Mouse (Mus musculus) heart, adult 9 months (tissue): ENCODE data around the gene Rsph9.

Experiments used
- DNase-seq, 2 experiments: peaks; one replicate each; pipeline ENCODE4 v3.0.0; 2022; ENCODE audit warnings: low spot score in 2 of 2

Gene Rsph9

DNA sequence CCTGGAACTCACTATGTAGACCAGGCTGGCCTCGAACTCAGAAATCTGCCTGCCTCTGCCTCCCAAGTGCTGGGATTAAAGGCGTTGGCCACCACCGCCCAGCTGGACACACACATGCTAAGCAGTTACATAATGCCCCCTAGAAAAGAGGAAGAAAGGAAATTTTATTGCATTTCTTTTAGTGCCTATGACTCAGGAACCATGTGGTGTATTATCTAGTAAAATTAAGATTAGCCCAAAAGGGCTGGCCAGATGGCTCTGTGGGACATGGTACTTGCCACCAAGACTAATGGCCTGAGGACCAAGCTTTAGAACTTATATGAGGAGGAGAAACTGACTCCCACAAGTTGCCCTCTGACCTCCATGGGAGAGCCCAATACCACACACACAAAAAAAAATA, 4.1 kb downstream of the Rsph9 start:
- DNase-seq: no peak

DNA sequence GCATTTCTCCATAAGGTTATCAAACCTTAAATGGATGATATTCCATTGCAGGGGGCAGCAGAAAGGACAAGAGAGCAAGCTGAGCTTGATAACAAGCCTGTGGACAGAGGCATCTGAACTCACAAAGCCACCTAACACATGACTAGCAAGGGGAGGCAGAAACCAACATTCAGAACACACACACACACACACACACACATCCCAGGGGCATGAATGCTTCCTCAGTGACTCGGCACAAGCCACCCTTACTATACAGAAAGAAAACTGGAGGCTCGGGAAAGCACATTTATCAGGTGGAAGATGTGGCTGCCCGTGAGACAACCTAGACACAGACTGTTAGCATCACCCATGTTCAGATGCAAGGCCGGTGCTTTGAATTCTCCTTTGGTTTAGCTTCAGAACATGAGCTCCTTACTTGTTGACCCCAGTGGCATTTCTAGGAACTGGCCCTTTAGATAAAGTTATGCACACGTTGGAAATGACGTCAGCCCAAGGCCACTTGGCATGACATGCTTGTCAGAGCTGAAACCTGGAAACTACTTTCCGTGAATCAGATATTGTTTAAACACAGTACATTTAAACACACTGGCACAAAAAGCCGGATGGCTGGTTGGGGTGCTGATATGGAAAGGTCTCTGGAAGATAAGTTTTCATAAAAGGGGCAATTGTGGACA, 5.3 kb downstream of the Rsph9 start:
- DNase-seq: no peak

DNA sequence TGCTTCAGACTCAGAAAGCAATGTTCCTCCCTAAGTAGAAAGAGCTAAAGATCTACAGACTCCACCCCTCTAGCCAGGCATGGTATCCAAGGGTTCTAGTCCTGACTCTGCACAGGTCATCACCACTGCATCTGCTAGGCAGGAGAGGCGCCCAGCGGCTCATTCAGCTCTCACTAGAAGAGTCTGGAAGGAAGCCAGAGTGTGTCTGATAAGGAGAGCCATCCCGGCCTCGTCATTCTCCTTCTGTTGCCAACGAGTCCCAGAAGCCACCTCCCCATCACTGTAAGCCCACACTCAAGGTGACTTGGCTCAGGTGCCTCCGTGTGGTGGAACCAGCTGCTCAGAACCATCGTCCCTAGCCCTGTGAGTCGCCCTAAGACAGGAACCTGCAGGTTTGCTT, 11.2 kb downstream of the Rsph9 start:
- DNase-seq: no peak

DNA sequence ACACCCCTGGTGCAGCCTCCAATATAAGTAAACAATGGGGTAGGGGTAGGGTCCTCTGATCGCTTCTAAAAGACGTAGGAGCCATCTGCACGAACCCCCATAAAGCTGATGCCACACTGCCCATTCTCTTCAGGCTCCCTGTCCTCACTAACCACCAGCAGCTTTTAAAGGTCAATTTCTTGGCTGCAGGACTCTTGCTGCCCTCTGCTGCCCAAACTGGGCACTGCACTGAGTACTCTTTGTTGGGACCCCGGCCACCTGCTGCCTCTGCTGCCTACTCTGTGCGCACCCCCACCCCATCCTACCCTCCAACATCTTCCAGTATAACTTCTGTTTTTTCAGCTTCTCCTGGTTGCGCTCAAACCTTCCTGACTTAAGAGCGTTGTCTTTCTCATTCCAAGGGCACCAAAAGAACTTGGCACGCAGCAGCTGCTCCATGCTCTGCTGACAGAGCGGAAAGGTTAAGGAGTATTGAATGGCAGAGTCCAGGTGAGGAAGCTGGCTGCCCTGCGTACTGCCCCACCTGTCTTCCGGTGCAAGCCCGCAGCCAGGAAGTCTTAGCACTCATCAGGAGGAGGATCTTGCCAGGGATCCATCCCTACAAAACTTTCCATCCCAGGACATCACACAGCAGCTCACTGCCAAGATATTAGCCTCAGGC, 11.8 kb downstream of the Rsph9 start:
- peak in 1 of 2 experiments; percentile 71 for DNase-seq

DNA sequence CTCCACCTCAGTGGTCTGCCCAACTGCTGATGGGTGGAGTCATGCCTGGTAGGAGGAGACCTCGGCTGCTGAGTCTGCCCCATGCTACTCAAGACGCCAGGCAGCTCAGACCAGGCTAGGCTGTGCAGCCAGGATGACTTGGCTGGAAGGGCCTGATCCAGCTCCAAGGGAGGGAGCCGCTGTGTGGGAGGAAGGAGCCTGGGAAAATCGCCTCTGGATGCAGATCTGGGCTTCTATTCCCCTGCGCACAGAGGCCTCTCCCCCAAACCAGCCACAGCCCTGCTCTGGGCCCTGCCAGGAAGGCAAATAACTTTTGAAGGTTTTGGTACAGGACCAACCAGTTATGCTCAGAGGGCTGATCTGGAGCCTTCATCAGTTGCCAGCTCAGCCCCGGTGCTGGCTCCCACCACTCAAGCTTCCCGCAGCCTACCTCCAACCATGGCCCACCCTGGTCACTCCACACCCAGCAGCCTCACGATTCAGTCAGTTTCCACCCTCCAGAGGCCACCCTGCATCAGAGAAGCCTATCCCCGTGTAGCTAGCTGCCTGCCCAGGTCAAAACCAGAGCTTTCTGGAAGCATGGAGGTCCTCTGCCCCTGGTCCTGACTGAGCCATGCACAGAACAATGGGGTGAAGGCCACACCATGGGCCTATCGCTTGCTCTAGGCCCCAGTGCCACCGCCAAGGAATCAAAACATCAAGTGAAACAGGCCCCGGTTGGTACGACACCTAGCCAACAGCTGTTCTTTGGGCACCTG, 14.1 kb downstream of the Rsph9 start:
- peak; percentile 75 to 76 for DNase-seq

DNA sequence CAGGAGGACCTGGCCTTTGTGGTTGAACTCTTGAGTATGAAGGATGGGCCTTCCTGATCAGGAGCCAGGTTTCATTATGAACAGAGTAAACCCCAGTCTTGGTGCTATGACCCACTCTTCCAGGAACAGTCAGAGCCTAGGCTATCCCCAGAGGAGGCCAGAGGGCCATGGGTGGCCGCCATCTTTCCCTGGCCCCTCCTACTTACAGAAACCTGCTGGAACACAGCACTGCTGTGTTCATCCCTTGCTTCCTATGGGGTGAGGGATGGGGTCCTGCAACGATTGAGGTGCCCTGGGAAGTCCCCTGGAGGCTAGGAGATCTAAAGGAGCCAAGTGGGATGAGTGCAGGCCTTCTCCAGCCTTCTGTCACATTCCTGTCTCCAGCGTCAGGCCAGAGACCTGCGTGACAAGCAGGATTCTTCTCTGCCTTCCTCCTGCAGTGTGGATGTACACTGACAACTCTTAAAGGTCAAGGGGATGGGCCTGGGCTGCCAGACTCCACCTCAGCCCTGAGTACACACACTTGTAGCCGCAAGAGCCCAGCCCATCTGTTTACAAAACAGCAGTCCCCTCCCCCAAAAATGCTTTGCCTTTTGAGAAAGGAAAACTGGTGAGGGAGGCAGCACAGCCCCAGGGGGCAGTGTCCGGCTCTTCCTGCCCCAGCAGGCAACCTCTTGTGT, 16.1 kb downstream of the Rsph9 start:
- no peak for DNase-seq

DNA sequence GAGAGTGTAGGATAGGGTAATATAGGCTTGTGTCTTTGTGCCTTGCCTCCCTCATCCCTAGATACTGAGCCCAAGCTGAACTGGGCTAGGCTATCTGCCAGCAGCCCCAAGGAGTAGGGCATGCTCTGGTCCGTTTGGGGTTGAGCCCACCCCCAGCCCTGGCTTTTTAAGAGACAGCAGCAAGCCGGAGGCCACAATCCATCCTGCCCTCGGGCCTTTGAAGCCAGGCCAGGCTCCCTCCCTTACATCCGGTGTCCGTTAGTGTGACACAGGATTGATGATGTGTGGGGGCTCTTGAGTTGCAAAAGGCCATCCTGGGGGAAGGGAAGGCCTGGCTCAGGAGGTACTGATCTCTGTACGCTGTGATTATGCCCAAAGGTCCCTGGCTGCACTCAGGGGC, 17.4 kb downstream of the Rsph9 start:
- no peak for DNase-seq

DNA sequence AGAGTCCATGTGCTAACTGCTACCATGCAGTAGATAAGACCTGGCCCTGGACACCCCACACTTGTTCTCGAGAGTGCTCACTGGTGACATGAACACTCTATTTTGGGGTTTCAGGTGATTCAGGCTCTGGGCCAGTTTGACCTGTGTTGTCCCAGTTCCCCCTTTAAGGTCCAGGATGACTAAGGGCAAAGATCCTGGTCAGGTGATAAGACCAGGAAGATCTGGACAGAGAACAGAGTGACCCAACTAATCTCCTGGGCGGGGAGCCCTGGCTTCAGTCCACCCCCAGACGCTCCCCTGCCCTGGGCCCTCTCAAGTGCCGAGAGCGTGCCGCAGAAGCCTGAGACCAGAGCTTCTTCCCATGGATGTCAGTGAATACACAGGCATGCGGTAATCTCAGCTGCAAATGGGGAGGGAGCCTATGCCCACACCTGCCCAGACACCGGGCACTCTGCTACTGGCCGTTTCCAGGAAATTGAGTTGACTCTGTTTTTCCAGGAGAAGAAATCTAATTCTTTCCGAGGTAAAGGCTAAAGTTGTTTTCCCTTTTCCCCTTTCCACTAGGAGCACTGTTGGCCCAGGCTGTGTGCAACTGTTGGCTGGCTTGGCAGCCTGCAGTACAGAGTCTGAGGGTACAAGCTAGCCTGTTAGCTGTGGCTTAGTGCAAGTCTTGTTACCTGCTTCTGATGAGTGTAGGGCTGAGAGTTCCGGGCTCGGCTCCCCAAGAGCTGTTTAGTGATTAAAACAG, 19.9 kb downstream of the Rsph9 start:
- DNase-seq: peak; percentile 69 to 78

DNA sequence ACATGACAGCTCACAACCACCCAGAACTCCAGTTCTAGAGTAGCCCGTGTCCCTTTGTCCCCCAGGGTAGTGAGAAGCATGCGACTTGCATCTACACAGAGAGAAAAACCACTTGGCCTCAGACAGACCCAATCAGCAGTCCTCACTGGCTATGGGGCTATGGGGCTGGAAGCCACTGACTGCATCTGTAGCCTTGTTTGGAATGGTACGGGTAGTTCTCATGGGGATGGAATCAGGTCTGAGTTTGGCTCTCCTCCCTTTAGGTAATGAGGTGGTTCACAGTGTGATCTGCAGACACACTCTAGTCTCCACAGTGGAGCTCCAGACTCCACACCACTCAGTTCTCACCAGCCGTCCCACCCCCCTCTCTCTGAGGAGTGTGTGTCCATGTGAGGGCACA, 20.7 kb downstream of the Rsph9 start:
- DNase-seq: no peak

DNA sequence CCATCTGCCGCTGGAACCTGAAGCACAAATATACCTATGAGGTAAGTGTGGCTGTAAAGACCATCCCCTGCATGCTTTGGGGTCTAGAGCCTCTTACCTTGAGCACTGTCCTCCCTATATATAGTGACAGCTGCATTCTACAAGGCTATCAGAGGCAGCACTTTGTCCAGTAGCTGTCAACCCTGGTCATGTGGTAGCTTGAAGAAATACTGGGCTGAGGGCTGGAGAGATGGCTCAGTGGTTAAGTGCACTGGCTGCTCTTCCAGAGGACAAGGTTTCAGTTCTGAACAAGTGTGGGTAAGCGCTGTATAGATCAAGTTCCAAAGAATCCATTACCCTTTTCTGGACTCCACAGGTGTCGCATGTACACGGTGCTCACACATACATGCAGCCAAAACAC, 21.2 kb downstream of the Rsph9 start:
- DNase-seq: no peak

DNA sequence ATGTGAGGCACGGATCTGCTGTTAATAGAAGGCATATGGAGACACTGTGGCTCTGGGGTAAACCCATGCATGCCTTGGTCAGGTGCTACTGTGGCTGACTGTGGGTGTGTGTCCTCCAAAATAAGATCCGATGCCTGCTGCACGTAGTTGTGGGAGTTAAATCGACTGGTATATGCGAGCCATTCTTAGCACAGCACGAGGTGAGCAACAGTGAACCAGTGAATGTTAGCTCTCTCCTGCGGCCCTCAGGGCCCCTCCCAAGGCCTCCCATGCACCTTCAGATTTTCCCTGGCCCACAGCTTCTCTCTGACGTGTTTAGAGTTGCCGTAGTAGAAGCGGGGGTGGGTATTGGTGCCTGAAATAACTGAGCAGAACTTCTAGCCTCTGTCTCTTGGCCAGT, 24.4 kb downstream of the Rsph9 start:
- no peak for DNase-seq

DNA sequence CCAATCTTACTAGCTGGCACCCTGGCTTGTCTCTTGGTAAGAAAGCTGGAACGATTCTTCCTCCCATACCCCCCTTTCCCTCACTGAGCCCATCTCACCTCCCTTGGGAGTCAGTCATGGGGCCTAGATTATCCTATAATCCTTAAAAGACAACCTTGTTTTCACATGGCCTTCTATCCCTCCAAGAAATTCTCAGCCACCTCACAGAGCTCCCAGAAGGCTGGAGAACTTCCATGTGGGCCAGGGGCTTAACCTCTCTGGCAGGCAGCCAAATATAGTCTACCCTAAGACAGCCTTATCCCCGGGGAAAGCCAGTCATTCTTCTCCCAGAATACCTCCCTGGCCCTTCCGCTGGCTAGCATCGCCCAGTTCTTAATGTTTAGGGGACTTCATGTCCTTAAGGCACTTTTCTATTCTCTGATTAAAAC, 25.6 kb downstream of the Rsph9 start:
- no peak for DNase-seq

DNA sequence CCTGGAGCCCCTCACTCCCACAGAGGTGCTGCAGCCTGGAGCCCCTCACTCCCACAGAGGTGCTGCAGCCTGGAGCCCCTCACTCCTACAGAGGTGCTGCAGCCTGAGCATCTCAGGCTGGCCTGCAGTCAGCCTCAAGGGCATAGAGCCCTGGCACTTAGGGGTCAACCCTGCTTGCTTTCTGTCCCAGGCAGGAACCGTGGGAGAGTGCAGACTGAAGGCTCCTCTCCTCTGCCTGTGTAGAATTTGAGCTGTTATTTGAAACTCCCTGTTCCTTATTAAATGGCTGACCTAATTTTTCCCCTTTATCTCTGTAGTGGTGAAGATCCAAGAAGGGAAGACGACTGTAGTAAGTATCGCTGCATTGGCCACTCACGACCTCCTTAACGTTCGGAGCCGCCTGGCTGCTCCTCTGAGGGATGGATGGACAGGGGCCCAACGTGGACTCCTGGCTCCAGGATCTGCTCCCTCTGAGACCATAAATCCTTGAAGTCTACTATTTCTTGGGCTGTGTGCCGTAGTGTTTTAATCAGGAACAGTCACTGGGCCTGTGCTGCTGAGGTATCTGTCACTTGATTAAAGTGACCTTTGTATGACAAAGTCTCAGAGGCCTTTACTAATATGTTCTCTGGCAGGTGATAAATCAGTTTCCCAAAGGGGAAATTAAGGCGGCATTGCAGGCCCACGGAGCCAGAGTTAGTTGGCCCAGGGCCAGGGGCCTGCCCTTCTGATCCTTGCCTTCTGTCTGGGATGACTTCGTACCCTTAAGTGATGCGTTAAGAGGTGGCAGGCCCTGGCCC, 26.2 kb downstream of the Rsph9 start:
- no peak for DNase-seq

DNA sequence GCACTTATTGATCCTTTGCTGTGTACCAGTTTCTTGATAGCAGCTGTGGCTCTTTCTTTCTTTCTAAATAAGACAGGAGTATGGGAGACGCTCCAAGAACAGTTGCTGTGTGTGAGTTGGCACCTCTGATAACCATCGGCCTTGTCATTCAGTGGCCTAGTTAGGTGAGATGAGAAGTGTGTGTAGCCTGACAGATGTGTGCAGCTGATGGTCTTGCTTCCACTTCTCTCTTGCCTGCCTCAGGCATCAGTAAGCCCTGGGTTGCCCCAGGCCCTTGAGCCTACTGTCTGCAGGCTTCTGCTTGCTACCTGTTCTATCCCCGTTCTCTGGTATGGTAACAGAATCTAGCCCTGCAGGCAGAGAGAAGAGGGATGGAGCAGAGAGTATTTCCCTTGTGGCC, 27.1 kb downstream of the Rsph9 start:
- DNase-seq: no peak

DNA sequence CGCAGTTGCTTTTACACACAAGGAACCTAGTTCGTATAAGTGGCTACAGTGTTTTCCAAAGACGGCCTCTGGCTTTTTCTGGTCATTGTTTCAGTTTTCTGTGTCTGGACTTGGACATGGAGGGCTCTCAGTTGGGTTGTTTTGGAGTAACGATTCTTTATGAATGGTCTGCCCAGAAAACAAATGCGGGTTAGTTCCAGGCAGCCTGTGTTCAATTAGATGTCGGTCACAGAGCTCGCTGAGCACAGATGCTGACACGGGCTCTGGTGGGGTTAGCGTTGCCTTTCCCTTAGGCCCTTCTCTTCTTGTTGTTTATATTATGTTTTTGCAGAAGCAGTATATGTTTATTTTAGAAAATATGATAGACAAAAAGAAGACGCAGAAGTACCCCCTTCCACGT, 27.9 kb downstream of the Rsph9 start:
- DNase-seq: no peak

DNA sequence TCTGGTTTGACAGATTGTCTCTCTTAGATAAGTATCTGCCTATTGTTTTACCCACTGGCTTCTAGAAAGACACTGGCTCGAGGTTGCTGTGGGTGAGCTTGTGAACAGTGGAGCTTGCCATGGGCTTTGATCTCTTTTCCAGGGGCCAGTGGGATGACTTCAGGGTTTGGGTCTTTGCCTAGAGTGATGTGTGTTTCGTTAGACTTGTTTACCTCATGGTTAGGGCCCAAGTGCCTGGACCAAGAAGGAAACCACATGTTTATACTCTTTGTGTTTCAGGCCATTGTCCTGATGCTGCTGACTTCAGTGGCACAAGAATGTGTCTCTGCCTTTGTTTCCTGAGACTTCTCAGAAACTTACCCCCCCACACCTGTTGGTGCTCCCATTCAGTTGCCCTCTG, 28.5 kb downstream of the Rsph9 start:
- no peak for DNase-seq

DNA sequence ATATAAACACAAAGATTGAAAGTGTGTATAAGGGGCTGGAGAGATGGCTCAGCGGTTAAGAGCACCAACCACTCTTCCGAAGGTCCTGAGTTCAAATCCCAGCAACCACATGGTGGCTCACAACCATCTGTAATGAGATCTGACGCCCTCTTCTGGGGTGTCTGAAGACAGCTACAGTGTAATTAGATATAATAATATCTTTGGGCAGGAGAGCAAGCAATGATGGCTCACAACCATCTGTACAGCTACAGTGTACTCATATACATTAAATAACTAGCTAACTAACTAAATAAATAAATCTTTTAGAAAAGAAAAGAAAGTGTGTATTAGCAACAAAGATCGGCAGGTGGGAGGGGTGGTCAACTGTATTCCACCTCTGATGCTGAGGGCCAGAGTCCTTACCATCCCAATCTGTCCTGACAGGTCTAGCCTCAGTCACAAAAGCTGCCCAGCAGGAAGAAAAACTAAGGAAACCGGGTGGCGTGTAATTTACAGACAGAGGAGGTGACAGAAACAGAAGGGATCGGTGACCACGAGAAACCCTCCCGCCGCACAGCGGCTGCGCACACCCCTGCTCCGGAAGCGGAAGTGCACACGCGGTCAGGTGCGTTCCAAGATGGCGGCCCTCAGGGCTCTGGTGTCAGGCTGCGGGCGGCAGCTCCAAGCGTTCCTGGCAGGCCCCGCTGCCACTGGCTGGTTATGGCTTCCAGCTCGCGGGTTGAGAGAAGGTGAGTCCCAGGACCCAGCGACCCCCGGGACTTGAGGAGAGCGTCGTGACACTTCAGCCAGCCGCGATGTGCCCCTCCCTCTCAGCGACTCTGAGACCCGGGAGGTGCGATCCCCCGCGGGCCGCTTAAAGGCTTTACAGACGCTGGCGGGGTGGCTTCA, 33.4 kb downstream of the Rsph9 start, which contains the start of gene Mrps18a:
Gene Mrps18a, plus strand, starts transcription at position 585 of the 888 bp plus-strand sequence.
- DNase-seq: peak; percentile 82

DNA sequence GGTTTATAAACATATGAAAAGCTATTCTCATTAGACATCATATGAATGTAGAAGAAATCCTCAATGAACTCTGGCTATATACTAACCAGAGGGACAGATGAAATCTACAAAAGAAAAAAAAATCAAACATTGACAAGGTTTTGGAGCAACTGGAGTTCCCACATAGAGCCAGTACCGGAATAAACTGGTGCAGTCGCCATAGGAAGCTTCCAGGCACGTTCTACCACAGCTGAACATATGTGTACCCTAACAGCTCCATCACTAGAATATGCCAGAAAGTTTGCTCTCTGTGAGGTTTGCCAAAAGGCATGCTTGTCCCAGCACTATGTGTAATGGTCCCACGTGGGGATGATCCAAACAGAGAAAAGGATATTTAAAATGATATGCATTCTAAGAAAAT, 35.7 kb downstream of the Rsph9 start:
- no peak for DNase-seq

DNA sequence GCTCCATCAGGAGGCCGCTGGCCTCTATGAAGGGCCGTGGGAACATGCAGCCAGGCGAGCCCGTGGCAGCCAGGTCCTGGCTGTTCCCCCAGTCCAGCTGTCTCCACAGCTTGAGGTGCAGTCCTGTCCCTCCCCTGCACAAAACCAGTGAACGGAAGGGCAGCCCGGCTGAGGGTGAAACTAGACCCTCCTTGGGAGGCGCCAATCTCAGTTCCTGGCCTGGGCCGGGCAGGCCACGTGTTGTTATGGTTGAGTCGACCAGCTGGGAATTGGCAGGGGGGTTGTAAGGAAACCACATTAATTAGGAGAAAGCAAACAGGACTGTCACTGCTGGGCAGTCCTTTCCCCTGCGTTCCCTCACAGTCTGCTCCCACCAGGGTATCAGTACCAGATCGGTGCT, 39.5 kb downstream of the Rsph9 start:
- DNase-seq: peak; percentile 76 to 83
